Mouse (Mus musculus): ENCODE results near the gene Gm6657. TPM values are rescaled to one million over a fixed set of nuclear protein-coding genes. Genes with fewer than 3 reads are reported as not detected.

Gene Gm6657
- polyA plus RNA-seq, 2 experiments, result not detected

DNA sequence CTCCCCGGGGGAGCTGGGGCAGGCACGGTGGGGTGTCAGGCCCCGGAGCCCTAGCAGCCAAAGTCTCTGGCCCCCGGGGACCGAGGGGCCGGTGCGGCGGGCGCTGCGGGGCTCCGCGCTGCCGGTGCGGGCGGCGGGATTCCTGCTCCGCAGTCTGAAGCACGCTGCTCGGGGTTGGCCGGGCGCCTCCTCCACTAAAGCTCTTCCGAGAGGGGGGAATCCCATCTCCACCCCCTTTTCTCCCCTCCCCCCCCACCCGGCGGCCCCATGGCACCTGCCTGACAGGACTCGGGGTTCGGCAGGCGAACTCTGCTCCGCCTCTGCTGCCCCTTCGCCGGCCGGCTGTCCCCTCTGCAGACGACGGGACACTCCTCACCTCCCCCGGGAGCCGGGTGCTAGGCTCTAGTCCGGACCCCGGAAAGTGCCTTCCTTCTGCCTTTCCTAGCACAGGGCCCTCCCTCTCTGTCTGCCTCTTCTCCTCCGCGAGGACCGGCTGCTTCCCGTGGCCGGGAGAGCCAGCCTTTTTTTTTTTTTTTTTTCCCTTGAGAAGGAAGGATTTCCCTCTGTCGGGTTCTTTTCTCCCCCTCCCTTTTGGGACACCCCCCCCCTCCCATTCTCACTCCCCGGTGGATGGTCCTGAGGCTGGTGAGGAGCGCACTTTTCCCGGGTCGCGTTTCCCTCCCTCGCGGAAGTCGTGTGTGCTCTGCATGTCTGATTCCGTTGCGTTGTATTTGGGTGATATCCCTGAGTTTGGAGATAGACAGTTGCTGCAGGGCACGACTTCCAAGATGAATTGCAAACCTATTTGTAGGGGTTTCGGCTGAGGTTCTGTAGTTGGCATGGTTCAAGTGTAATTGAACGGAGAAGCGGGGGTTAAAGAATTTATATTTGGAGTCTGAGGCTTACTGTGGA, 33.2 kb downstream of the Gm6657 start:
- Histone ChIP-seq H3K36me3 (replicated peaks; ENCODE audit: control insufficient read depth, insufficient read depth, low read depth) (no peaks in the 10 kb centered on the region), H3K27ac (no peak overlapping the region), H3K4me1 (replicated peaks; ENCODE audit: control insufficient read depth in 2 of 2, insufficient read depth in 2 of 2, low read length in 1 of 2) (peaks cover 2 to 3% of the 10 kb centered on the region in 2 experiments; a peak in 1 of 4 replicates), H3K4me2 (ENCODE audit: low read depth) (peak overlapping the region; percentile 72), H3K9ac (replicated peaks) (peak overlapping the region; percentile 74), H3K27me3 (ENCODE audit: control insufficient read depth, insufficient read depth, low read length) (no peaks in the 10 kb centered on the region), H3K9me3 (ENCODE audit: control insufficient read depth, low read length) (no peaks in the 10 kb centered on the region), H3K4me3 (ENCODE audit: insufficient read depth in 1 of 2, low read depth in 2 of 2, low read length in 2 of 2) (peak overlapping the region; percentile 85 to 94)
- ATAC-seq (ENCODE audit: insufficient read depth), result peak; percentile 7
- TF ChIP-seq EP300 (IDR thresholded peaks at IDR 0.05; ENCODE audit: low read depth) (no peak), CTCF (IDR thresholded peaks at IDR 0.05; ENCODE audit: low read depth) (no peak)
- no peak for DNase-seq (ENCODE audit: low read depth in 3 of 3, low spot score in 3 of 3)
- 1% methylated on average over 55 of the region's 57 CpGs for WGBS (ENCODE audit: insufficient replicate concordance)

DNA sequence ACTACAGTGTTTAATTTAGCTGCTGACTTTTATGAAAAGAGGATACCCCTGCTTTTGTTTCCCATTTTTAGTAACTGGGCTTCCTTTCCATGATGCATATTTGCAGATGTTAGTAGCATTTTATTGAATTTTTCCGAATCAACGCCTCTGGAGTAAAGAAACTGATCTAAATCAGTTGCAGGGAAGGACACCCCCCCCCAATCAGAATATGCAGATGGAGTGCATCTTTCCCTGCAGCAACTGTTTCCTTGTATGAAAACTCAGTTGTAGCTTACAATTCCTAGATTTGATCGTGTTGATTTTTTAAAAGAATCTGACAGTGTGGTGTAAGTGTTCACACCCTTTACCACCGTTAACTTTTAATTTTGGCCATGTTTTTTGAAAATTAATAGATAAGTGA, 34.1 kb downstream of the Gm6657 start:
- 52% methylated on average over 4 of the region's 4 CpGs for WGBS (ENCODE audit: insufficient replicate concordance)
- Histone ChIP-seq H3K4me3 (ENCODE audit: insufficient read depth in 1 of 2, low read depth in 2 of 2, low read length in 2 of 2) (peak overlapping the region in 1 of 2 experiments; percentile 85; a peak in 2 of 4 replicates), H3K9ac (replicated peaks) (no peak overlapping the region), H3K27ac (no peak overlapping the region), H3K4me1 (replicated peaks; ENCODE audit: control insufficient read depth in 2 of 2, insufficient read depth in 2 of 2, low read length in 1 of 2) (peaks cover 2 to 3% of the 10 kb centered on the region in 2 experiments; a peak in 1 of 4 replicates), H3K36me3 (replicated peaks; ENCODE audit: control insufficient read depth, insufficient read depth, low read depth) (no peaks in the 10 kb centered on the region), H3K27me3 (ENCODE audit: control insufficient read depth, insufficient read depth, low read length) (no peaks in the 10 kb centered on the region), H3K9me3 (ENCODE audit: control insufficient read depth, low read length) (no peaks in the 10 kb centered on the region), H3K4me2 (ENCODE audit: low read depth) (peak overlapping the region; percentile 72)
- no peak for TF ChIP-seq EP300 (IDR thresholded peaks at IDR 0.05; ENCODE audit: low read depth)
- TF ChIP-seq CTCF (IDR thresholded peaks at IDR 0.05; ENCODE audit: low read depth), result no peak
- DNase-seq (ENCODE audit: low read depth in 3 of 3, low spot score in 3 of 3) (no peak), ATAC-seq (ENCODE audit: insufficient read depth) (no peak)

DNA sequence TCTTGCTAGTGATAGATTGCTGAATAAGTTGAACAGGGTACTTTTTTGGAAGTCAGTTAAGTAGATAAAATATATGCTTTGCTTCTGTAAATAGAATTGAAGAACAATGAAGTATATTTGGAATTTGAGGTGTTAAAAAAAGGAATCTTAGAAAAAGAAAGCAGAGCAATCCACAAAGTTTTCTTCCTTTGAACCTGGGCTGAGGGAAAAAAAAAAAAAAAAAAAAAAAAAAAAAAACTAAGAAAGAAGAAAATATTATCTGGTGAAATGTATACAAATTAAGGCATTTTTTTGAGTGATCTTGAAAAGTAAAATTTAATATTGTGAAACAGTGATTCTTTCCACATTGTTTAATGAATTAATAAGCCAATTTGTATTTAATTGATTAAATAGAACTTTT, 38.5 kb downstream of the Gm6657 start:
- Histone ChIP-seq H3K4me1 (replicated peaks; ENCODE audit: control insufficient read depth in 2 of 2, insufficient read depth in 2 of 2, low read length in 1 of 2) (peaks cover 2 to 3% of the 10 kb centered on the region in 2 experiments; a peak in 1 of 4 replicates), H3K4me3 (ENCODE audit: insufficient read depth in 1 of 2, low read depth in 2 of 2, low read length in 2 of 2) (no peak overlapping the region), H3K27ac (no peak overlapping the region), H3K9ac (replicated peaks) (no peak overlapping the region), H3K4me2 (ENCODE audit: low read depth) (no peak overlapping the region), H3K27me3 (ENCODE audit: control insufficient read depth, insufficient read depth, low read length) (no peaks in the 10 kb centered on the region), H3K9me3 (ENCODE audit: control insufficient read depth, low read length) (no peaks in the 10 kb centered on the region), H3K36me3 (replicated peaks; ENCODE audit: control insufficient read depth, insufficient read depth, low read depth) (no peaks in the 10 kb centered on the region)
- ATAC-seq (ENCODE audit: insufficient read depth) (no peak), DNase-seq (ENCODE audit: low read depth in 3 of 3, low spot score in 3 of 3) (no peak)
- TF ChIP-seq CTCF (IDR thresholded peaks at IDR 0.05; ENCODE audit: low read depth) (no peak), EP300 (IDR thresholded peaks at IDR 0.05; ENCODE audit: low read depth) (no peak)

DNA sequence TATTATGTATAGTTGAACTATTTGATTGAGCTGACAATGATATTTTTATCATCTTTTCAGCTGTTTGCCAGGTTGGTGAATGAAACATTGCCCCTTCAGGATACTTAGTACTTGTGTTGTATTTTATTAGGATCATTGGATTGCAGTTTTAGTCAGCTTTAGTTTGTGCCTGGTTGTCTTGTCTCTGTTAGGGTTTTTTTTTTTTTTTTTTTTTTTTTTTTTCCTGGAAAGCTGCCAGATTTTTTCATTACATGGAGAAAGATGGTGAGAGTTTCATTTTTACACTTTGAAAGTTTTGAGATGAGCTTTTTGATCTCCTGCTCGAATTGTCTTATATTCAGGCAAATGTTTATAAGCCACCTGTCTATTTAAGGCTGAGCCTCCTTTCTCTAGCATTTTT, 54.3 kb downstream of the Gm6657 start:
- Histone ChIP-seq H3K27ac (no peak overlapping the region), H3K4me3 (ENCODE audit: insufficient read depth in 1 of 2, low read depth in 2 of 2, low read length in 2 of 2) (no peak overlapping the region), H3K27me3 (ENCODE audit: control insufficient read depth, insufficient read depth, low read length) (no peaks in the 10 kb centered on the region), H3K36me3 (replicated peaks; ENCODE audit: control insufficient read depth, insufficient read depth, low read depth) (no peaks in the 10 kb centered on the region), H3K4me2 (ENCODE audit: low read depth) (no peak overlapping the region), H3K9ac (replicated peaks) (no peak overlapping the region), H3K9me3 (ENCODE audit: control insufficient read depth, low read length) (no peaks in the 10 kb centered on the region), H3K4me1 (replicated peaks; ENCODE audit: control insufficient read depth in 2 of 2, insufficient read depth in 2 of 2, low read length in 1 of 2) (no peaks in the 10 kb centered on the region)
- WGBS (ENCODE audit: insufficient replicate concordance), result 55% methylated on average over 1 of the region's 1 CpGs
- no peak for DNase-seq (ENCODE audit: low read depth in 3 of 3, low spot score in 3 of 3)
- TF ChIP-seq EP300 (IDR thresholded peaks at IDR 0.05; ENCODE audit: low read depth) (no peak), CTCF (IDR thresholded peaks at IDR 0.05; ENCODE audit: low read depth) (no peak)
- no peak for ATAC-seq (ENCODE audit: insufficient read depth)

DNA sequence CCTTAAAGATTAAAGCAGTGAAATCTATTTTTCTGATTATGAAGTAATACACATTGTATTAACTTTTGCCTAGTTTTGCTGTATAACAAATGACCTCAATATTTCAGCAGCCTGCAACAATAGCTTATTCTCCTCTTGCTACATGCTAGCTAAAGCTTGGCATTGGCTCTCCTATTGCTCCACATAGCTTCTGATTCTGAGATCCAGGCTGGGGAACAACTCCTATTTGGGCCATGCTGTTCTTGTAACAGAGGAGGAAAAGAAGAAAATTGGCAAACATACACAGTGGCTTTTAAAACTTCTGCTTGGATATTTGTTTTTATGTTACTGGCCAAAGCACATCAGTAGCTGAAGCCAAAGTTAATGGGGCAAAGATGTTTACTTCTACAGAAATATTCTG, 55.1 kb downstream of the Gm6657 start:
- H3K9ac ChIP-seq (replicated peaks), result no peak overlapping the region
- H3K4me2 ChIP-seq (ENCODE audit: low read depth), result no peak overlapping the region
- H3K4me3 ChIP-seq (ENCODE audit: insufficient read depth in 1 of 2, low read depth in 2 of 2, low read length in 2 of 2), result no peak overlapping the region
- ATAC-seq (ENCODE audit: insufficient read depth) (no peak), DNase-seq (ENCODE audit: low read depth in 3 of 3, low spot score in 3 of 3) (no peak)
- H3K36me3 ChIP-seq (replicated peaks; ENCODE audit: control insufficient read depth, insufficient read depth, low read depth), result no peaks in the 10 kb centered on the region
- no peaks in the 10 kb centered on the region for H3K4me1 ChIP-seq (replicated peaks; ENCODE audit: control insufficient read depth in 2 of 2, insufficient read depth in 2 of 2, low read length in 1 of 2)
- H3K27ac ChIP-seq, result no peak overlapping the region
- TF ChIP-seq EP300 (IDR thresholded peaks at IDR 0.05; ENCODE audit: low read depth), result no peak
- no peak for TF ChIP-seq CTCF (IDR thresholded peaks at IDR 0.05; ENCODE audit: low read depth)
- H3K27me3 ChIP-seq (ENCODE audit: control insufficient read depth, insufficient read depth, low read length), result no peaks in the 10 kb centered on the region
- no peaks in the 10 kb centered on the region for H3K9me3 ChIP-seq (ENCODE audit: control insufficient read depth, low read length)

Other genes with a start within 250 kb of the Gm6657 start
- 3.2 and 4.7 TPM in 2 replicates for gene Gphn, start 32.1 kb downstream of the Gm6657 start, polyA plus RNA-seq (2012; rRNA removed)
- gene Gphn, start 32.1 kb downstream of the Gm6657 start, polyA plus RNA-seq (2014; fragmentation: Nextera tagmentation; extraction: Ambion mirVana), result 4.7 and 5.8 TPM in 2 replicates